Mouse (Mus musculus) kidney, adult 11 months (tissue): ENCODE results near the gene Tspan3.

Source experiments
- DNase-seq: peaks from one replicate; pipeline ENCODE4 v3.0.0; 2022

Tspan3 gene

GRCm38 (mm10) chr9:56106274-56107072 lies 58.8 kb downstream of the Tspan3 start:
- no peak for DNase-seq

GRCm38 (mm10) chr9:56104921-56105320 lies 60.4 kb downstream of the Tspan3 start:
- DNase-seq, result no peak

- no peak for DNase-seq
These were observed 64.3 kb downstream of the Tspan3 start for GRCm38 (mm10) chr9:56101022-56101421.

DNA sequence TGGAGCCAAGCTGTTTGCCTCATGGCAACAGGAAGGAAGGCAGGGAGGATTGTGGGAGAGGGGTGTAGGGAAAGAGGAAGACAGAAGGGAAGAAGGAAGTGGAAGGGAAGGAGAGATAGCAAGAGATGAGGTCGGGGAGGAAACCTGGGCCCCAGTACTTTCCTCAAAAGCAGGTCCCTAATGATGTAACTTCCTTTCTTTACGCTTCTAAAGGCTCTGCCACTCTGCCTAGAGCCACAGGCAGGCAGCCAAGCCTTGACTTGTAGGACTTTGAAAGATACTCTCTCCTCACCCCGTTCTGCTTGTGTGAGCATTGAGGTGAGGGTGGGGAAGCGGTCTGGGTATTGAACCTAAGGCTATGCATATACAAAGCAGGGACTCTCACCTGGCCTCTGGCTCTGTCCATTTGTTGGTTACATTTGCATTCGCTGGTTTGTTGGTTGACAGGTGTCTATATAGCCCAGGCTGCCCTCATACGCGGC lies 65.2 kb downstream of the Tspan3 start:
- DNase-seq, result no peak

- DNase-seq, result no peak
These were observed 67.5 kb downstream of the Tspan3 start for GRCm38 (mm10) chr9:56097584-56098298.

GRCm38 (mm10) chr9:56092102-56092501 lies 73.2 kb downstream of the Tspan3 start:
- DNase-seq, result no peak

DNA sequence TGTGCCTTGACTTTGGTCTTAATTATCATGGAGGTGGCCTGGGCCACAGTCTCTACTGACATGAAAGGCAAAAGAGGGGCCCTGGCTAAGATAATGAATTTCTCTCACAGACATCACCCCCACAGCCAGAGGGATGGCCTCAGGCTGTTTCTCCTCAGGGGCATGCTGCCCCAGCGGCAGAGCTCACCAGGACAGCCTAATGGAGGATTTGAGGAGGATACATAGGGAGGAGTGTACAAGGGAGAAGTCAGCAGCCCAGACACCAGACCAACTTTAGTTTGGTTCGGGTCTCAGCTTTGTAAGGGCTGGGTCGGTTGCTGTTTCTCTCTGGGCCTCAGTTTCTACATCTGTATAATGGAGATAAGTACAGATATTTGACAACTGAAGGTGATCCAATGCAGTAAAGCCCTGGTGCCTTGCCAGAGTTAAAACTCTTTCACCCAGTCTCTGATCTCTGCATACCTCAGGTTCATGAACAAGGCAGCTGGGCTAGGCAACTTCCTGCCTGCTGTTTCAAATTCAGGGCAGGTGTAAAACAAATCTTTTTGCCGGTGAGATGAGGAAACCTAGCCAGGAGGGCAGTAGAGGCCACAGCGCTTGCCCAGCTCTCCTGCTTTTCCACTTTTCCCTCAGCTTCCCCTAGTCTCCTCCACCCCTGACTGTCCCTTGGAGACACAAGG lies 74.6 kb downstream of the Tspan3 start:
- no peak for DNase-seq

GRCm38 (mm10) chr9:56089778-56090520 lies 75.3 kb downstream of the Tspan3 start, which contains the start of gene Pstpip1:
Pstpip1 (plus strand) TSS chr9:56089962.
- DNase-seq, result peak; percentile 59

DNA sequence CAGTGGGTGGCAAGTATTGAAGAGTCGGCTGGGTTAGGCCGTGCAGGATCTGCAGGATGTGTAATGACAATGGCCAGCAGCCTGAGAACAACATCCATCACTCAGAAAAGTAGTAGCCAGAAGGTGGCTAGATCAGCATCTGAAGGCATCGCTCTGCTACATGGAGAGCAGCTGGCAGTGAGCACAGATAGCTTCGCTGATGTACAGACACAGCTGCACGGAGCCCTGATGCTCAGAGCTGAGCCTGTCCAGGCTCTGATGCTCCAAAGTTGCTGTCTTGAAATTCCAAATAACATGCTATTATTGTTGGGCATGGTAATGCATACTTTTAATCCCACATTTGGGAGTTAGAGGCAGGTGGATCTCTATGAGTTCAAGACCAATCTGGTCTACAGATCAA lies 78.8 kb downstream of the Tspan3 start:
- no peak for DNase-seq
